Mouse (Mus musculus) intestine, embryonic 16.5 days (tissue): ENCODE measurements around the gene Svip. TPM values are rescaled to one million over a fixed set of nuclear protein-coding genes. Genes with fewer than 3 reads are reported as not detected.

Experiments used
- ATAC-seq: fragments of 200-750 bp; cut with Nextera tagmentation; 2 replicates; pipeline ENCODE4 v1.8.0; 2017; ENCODE audit warnings: moderate TSS enrichment, moderate library complexity
- H3K27ac ChIP-seq: fragments of 300-500 bp; sonication (generic); 2 replicates; pipeline ENCODE4 v1.5.1; 2014; ENCODE audit warnings: mild to moderate bottlenecking, low read length
- H3K27me3 ChIP-seq: fragments of 300-500 bp; sonication (generic); replicated peaks from 2 replicates; pipeline ENCODE4 v1.6.1; 2014; ENCODE audit warnings: low read length, control low read depth, mixed read lengths; ENCODE audit not compliant: control insufficient read depth, insufficient read depth
- H3K36me3 ChIP-seq: fragments of 300-500 bp; sonication (generic); 2 replicates; pipeline ENCODE4 v1.6.1; 2014; ENCODE audit warnings: low read length, control low read depth; ENCODE audit not compliant: control insufficient read depth, insufficient read depth
- H3K4me1 ChIP-seq: fragments of 300-500 bp; sonication (generic); 2 replicates; pipeline ENCODE4 v1.6.1; 2014; ENCODE audit warnings: low read length, control low read depth, mixed read lengths; ENCODE audit not compliant: control insufficient read depth, insufficient read depth
- H3K4me2 ChIP-seq: fragments of 300-500 bp; sonication (generic); 2 replicates; pipeline ENCODE4 v1.6.1; 2014; ENCODE audit warnings: low read depth, low read length, control low read depth
- H3K4me3 ChIP-seq: fragments of 300-500 bp; sonication (generic); 2 replicates; pipeline ENCODE4 v1.5.1; 2014; ENCODE audit warnings: mild to moderate bottlenecking, low read length
- H3K9ac ChIP-seq: fragments of 300-500 bp; sonication (generic); 2 replicates; pipeline ENCODE4 v1.6.1; 2014; ENCODE audit warnings: low read depth, low read length
- H3K9me3 ChIP-seq: fragments of 300-500 bp; sonication (generic); 2 replicates; pipeline ENCODE4 v1.6.1; 2016; ENCODE audit warnings: low read length, control low read depth; ENCODE audit not compliant: control insufficient read depth
- WGBS: fragments of 180-500 bp; shearing (Covaris S2); extraction: QIAGEN DNeasy Blood & Tissue Kit; methylation state at CpG from one replicate; pipeline ENCODE4 v1.1.7; 2014; 5-methylcytosine and 5-hydroxymethylcytosine counted together
- polyA plus RNA-seq: library from polyadenylated mRNA; unstranded; fragments of >200 nt; fragmentation: Nextera tagmentation; extraction: Ambion mirVana; gene quantifications from 2 replicates; pipeline ENCODE4 v1.2.1, GENCODE M21; 2015

Svip gene
- polyA plus RNA-seq, 1 experiment from 2014 or later: 19.8 TPM

DNA sequence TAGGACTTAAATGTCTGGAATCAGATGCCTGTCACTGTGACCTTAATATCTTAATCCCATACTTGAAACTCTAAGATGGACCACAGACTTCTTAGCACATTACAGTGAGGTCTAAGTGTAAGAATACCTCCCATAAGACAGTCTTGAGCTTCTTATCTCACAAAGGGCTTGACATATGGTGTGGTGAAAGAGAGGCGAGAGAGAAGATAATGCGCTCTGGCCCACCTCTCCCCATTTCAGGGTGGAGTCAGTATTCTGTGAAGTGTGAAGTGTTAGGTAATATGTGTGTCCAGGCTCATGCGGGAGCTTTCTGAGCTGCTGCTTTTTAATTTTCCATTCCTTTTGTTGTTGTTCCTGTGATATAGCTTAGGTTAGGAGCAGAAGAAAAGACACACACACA, 14.8 kb downstream of the Svip start:
- 84% methylated on average over 3 of the region's 3 CpGs for WGBS
- peak; percentile 69 for ATAC-seq

DNA sequence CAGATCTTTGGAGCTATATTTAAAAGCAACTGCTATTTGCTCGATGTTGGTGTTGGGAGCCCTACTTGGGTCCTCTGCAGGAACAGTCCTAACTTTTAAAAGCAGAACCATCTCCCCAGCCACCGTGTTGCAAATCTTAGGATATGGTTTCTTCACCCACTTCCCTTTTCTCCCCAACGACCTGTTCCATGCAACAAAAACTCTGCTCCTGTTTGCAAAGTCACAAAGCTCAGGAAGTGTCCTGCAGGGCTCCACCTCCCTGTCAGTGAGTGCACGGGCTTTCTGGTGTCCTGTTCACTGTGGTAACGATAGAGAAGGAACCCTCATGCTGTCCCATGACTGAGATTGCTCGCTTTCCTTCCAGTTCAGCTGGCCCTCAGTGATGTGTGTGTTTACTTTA, 18.9 kb downstream of the Svip start:
- no peaks in the 10 kb centered on the region for H3K9me3 ChIP-seq
- H3K27me3 ChIP-seq: no peaks in the 10 kb centered on the region
- H3K4me1 ChIP-seq: no peaks in the 10 kb centered on the region
- 63% methylated on average over 6 of the region's 6 CpGs for WGBS
- H3K27ac ChIP-seq: no peak overlapping the region
- no peaks in the 10 kb centered on the region for H3K36me3 ChIP-seq
- H3K4me2 ChIP-seq: no peak overlapping the region
- no peak overlapping the region for H3K4me3 ChIP-seq
- no peak overlapping the region for H3K9ac ChIP-seq
- no peak for ATAC-seq

More for the DNA sequence above, 14.8 kb downstream of the Svip start:
- H3K4me1 ChIP-seq: no peaks in the 10 kb centered on the region
- H3K9ac ChIP-seq: no peak overlapping the region
- no peaks in the 10 kb centered on the region for H3K9me3 ChIP-seq
- H3K27me3 ChIP-seq: no peaks in the 10 kb centered on the region
- no peak overlapping the region for H3K4me3 ChIP-seq
- no peak overlapping the region for H3K4me2 ChIP-seq
- H3K27ac ChIP-seq: no peak overlapping the region
- no peaks in the 10 kb centered on the region for H3K36me3 ChIP-seq

DNA sequence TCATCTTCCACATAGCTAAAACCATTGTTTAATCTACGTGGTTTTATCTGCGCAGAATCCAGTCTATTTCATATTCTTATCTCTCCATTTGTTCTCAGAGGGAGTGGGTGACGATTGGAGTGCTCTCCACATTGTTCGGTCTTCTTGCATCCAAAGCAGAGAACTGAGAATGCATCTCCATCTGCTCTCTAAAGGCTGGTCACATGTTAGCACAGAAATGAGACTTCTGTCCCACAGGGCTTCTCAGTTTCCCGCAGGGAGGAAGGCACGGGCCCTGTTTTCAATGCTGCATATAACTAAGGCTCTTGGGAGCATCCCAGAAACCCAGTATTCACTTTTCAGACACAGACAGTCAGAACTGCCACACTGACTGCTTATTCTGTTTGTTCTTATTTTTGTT, 20.1 kb downstream of the Svip start:
- no peaks in the 10 kb centered on the region for H3K27me3 ChIP-seq
- H3K9me3 ChIP-seq: no peaks in the 10 kb centered on the region
- no peak overlapping the region for H3K27ac ChIP-seq
- ATAC-seq: no peak
- WGBS: 83% methylated on average over 6 of the region's 6 CpGs
- no peak overlapping the region for H3K4me3 ChIP-seq
- H3K4me1 ChIP-seq: no peaks in the 10 kb centered on the region
- no peaks in the 10 kb centered on the region for H3K36me3 ChIP-seq
- H3K4me2 ChIP-seq: no peak overlapping the region
- H3K9ac ChIP-seq: no peak overlapping the region

DNA sequence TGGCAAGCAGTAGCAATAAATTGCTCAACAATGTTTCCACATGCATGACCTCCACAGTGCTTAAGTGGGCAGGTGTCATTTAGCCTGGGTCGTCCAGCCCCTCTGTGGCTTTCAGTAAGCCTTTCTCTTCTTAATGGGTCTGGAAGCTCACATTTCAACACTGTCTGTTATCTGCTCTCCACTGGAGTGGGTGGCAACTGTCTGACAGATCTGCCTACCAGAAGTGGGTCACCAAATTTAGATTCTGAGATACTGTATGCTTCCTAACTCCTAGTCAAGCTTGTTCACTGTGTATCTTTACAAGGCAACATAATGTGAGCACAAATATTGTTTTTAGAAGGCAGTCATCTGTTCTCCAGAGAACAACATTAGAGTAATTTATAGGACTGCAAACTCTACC, 23.5 kb downstream of the Svip start:
- WGBS: 28% methylated on average over 1 of the region's 1 CpGs
- H3K27me3 ChIP-seq: no peaks in the 10 kb centered on the region
- no peak overlapping the region for H3K27ac ChIP-seq
- no peaks in the 10 kb centered on the region for H3K36me3 ChIP-seq
- no peak overlapping the region for H3K9ac ChIP-seq
- no peaks in the 10 kb centered on the region for H3K4me1 ChIP-seq
- no peak overlapping the region for H3K4me2 ChIP-seq
- no peaks in the 10 kb centered on the region for H3K9me3 ChIP-seq
- H3K4me3 ChIP-seq: no peak overlapping the region
- ATAC-seq: no peak

DNA sequence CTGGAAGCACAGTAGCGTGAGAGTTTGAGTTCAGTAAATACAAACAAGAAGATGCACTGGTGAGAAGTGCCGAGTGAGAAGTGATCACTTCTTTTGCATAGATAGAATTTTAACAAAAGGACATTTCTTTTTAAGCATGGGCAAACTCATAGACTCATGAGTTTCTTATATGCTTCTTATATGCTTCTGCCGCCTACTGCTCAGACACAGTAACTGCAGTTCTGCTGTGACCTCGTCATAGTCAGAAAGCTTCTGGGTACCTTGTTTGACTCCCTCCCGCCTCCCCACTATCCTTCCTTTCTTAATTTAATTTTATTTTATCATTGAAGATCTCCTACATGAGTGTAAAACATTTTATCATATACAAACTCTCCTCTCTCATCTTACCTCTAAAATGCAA, 26.5 kb downstream of the Svip start:
- H3K27ac ChIP-seq: no peak overlapping the region
- no peak for ATAC-seq
- H3K4me1 ChIP-seq: no peaks in the 10 kb centered on the region
- no peak overlapping the region for H3K4me2 ChIP-seq
- WGBS: 54% methylated on average over 5 of the region's 5 CpGs
- no peak overlapping the region for H3K4me3 ChIP-seq
- H3K9ac ChIP-seq: no peak overlapping the region
- H3K9me3 ChIP-seq: no peaks in the 10 kb centered on the region
- H3K36me3 ChIP-seq: no peaks in the 10 kb centered on the region
- no peaks in the 10 kb centered on the region for H3K27me3 ChIP-seq

DNA sequence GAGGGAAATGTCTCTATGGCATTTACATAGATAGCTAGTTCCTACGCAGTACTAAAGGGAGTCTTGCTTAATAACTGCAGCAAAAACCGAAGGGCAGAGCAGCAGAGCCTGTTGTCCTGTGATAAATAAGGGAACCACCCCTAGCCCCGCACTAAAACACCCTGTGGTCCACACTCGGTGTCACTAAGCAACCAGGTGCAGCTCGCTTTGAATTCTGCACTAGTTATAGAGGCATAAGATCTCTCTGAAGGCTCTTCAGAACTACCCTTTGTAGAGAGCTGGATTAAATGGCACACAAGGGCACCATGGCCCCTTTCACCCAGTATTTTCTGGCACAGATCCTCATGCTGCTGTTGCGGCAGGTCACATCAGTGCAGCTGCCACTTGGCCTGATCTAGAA, 30.6 kb downstream of the Svip start:
- H3K27ac ChIP-seq: no peak overlapping the region
- H3K4me2 ChIP-seq: no peak overlapping the region
- no peak for ATAC-seq
- H3K36me3 ChIP-seq: no peaks in the 10 kb centered on the region
- no peak overlapping the region for H3K4me3 ChIP-seq
- no peaks in the 10 kb centered on the region for H3K9me3 ChIP-seq
- H3K27me3 ChIP-seq: no peaks in the 10 kb centered on the region
- 75% methylated on average over 6 of the region's 6 CpGs for WGBS
- no peak overlapping the region for H3K9ac ChIP-seq
- H3K4me1 ChIP-seq: no peaks in the 10 kb centered on the region

DNA sequence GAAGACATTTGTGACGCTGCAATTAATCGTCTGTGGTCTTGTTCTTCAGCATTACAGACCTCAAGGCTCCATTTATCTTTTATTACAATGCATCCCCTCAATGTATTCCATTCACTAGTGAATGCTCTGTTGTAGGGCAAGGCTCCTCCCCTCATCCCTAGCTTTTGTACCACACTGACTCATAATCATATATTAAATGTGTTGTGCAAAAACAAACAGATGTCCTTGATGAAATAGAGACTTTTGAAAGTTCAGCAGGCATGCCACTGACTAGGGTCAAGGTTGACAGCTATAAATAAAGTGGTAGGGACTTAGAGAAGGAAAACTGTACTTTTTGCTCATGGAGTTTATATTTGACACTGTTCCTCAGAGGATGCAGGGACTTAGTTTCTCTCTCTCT, 32.3 kb downstream of the Svip start:
- ATAC-seq: no peak
- Histone ChIP-seq H3K27ac (no peak overlapping the region), H3K9ac (no peak overlapping the region), H3K4me3 (no peak overlapping the region), H3K9me3 (no peaks in the 10 kb centered on the region), H3K27me3 (no peaks in the 10 kb centered on the region), H3K4me1 (no peaks in the 10 kb centered on the region), H3K4me2 (no peak overlapping the region), H3K36me3 (no peaks in the 10 kb centered on the region)
- WGBS: 75% methylated on average over 2 of the region's 2 CpGs

DNA sequence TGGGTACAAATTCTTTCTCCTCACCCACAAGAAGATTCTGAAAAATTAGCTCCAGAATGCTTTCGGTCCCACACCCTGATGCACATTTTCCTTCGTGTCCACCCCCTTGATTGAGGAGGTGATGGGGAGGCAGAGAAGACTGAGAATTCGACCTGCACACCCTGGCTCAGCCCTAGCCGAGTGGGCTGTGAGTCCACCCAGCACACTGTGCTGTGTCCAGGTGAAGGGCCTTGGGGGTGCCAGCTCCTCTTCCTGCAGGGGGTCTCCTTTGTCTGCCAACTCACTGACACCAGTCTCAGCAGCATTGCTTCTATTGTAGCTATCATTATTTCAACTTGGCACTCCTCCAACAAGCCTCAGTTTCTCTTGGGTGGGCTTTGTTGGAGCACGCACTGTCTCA, 32.7 kb downstream of the Svip start:
- no peak for ATAC-seq
- Histone ChIP-seq H3K4me1 (no peaks in the 10 kb centered on the region), H3K27ac (no peak overlapping the region), H3K4me2 (no peak overlapping the region), H3K9ac (no peak overlapping the region), H3K4me3 (no peak overlapping the region), H3K36me3 (no peaks in the 10 kb centered on the region), H3K9me3 (no peaks in the 10 kb centered on the region), H3K27me3 (no peaks in the 10 kb centered on the region)
- 72% methylated on average over 5 of the region's 5 CpGs for WGBS

DNA sequence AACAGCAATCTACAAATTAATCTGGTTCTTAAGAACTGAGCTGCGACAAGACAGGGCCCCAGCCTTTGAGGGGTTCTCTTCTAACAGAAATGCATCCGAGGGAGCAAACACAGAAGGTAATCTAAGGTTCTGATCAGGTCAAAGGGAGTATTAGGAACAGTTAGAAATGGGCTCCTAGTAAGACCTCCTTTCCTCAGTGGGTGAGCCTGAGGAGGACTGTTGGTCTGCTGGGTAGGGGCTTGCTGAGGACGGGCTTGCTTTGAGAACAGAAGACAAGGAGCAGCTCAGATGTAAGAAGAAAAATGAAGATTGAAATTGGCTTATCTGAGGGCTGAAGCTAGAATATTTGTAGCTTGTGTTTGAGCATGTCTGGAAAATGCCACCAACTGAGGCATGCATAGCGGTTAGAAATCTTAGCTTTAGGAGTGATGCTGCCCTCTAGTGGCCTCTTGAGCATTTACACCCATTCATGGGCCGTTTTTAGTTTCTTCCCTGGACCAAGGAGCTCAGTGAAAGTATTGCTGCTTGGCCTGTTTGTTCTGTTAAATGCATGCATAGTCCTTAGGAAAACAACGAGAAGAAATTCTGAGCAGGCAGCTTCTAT, 33.5 kb downstream of the Svip start:
- Histone ChIP-seq H3K9ac (no peak overlapping the region), H3K27ac (no peak overlapping the region), H3K4me2 (no peak overlapping the region), H3K27me3 (no peaks in the 10 kb centered on the region), H3K4me1 (no peaks in the 10 kb centered on the region), H3K4me3 (no peak overlapping the region), H3K9me3 (no peaks in the 10 kb centered on the region), H3K36me3 (no peaks in the 10 kb centered on the region)
- WGBS: 36% methylated on average over 6 of the region's 6 CpGs
- no peak for ATAC-seq

DNA sequence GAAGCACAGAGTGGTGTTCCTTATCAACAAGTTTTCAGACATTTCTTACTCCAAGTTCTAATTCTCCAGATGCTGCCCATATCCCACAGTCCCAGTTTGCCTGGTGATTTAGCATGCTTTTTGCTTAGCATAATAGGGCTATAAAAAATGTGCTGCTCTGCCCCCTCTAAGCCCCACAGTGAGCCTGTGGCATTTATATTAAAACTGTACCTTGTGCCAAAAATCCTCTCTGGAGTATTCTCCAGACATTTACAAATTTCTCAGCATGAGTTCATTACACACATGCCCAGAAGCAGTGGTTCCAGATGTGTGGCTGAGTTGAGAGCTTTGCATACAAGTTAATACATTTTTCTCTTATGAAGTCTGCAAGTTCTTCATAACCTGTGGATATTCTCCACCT, 36.4 kb downstream of the Svip start:
- no peak for ATAC-seq
- Histone ChIP-seq H3K9me3 (no peaks in the 10 kb centered on the region), H3K4me1 (no peaks in the 10 kb centered on the region), H3K27me3 (no peaks in the 10 kb centered on the region), H3K4me3 (no peak overlapping the region), H3K27ac (no peak overlapping the region), H3K4me2 (no peak overlapping the region), H3K9ac (no peak overlapping the region), H3K36me3 (no peaks in the 10 kb centered on the region)
